Mouse (Mus musculus) spleen, postnatal 4 days (tissue): Measurements from ENCODE around the gene Itga2b.
A peak's percentile ranks its signal among the peaks of the same experiment; 100 is the strongest.

Experiments
- DNase-seq, 2 experiments: peaks; one replicate each; pipeline ENCODE4 v3.0.0; 2022; ENCODE audit warnings: low spot score in 2 of 2

The Itga2b gene

DNA sequence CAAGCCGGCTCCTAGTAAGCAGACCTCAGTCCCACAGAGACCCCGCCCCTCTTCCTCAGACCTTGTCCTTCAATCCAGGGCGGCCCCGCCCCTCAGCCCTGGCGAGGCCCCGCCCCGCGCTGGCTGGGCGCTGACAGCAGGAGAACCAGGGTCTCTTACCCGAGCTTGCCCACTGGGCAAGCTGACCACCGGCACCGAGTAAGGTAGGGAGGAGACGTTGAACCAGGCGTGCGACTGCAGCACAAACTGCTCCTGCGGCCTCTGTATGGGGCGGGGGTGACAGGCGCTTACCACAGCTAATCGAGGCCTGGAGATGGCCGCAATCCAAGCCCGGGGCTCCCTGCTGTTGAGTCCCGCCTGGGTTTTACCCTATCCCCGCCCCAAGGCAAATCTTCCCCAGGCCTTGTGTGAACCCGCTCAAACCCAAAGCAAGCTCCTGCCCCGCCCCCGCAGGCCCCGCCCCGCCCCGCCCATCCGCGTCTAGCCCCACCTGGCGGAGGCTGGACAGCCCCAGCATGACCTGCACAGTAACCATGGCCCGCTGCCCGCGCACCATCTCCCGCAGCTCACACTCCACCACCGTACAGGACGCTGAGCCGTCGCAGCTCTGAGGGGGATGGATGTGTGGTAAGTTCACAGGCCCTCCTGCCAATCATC lies 14.1 kb downstream of the Itga2b start:
- DNase-seq: peak; percentile 51 to 75

GRCm38 (mm10) chr11:102453131-102453530 lies 16.8 kb downstream of the Itga2b start:
- no peak for DNase-seq

GRCm38 (mm10) chr11:102449043-102450008 lies 20.6 kb downstream of the Itga2b start:
- no peak for DNase-seq

DNA sequence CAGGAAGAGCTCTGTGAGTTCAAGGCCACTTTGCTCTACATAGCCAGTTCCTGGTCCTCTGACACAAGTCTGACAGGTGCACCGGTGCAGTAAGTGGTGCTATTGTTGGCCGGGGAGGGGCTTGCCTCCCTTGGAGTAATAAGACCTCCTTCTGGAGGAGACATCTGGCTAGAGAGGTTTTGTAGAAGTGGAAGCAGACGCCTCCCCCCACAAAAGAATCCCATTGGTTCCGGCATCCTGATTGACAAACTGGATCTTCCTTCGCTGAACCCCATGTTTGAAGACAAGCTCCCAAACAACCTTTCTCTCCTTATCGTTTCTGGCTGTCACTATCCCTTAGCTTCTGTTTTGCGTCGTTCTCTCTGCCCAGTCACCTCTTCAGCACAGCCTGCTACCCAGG lies 21.6 kb downstream of the Itga2b start:
- no peak for DNase-seq

GRCm38 (mm10) chr11:102447497-102447896 lies 22.4 kb downstream of the Itga2b start, which contains the start of gene Fam171a2:
Fam171a2 (minus strand) TSS chr11:102447682.
- peak; percentile 57 to 88 for DNase-seq

DNA sequence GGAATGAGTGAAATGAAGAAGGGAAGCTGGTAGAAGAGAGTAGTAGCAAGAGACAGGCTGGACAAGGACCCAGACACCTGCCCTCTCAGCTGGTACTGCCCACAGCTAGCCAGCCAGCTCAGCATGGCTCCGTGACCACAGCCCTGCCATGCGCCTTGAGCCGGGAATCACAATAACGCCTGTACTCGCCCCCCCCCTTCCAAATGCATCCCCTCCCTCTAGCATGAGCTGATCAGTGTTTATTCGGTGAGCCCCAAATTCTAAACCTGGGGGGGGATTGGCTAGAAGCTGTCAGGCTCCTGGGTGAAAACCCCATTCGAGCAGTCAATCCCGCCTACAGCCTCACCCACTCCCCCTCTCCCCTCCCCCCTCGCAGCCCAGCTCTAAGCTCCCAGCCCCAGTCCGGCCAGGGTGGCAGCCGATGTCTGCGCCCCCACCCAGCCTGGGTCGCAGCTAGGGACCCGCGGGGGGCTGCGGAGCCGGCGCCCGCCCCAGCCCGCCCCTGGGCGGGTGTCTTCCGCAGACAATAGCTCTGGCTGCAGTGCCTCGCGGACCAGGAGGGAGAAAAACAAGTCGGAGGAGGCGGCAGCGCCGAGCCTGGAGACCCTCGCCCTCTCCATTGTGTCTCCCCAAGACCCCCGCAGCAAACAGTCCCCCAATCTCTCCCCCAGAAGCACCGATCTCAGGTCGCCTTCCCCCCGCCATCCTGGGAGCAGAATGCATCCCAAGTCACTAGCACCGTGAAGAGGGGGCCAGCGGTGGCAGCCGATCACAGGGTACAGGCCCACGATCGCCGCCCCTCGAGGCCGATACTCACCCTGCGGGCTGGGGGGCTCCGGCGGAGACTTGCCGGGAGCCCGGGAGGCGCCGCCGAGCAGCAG lies 23.1 kb downstream of the Itga2b start:
- no peak for DNase-seq

DNA sequence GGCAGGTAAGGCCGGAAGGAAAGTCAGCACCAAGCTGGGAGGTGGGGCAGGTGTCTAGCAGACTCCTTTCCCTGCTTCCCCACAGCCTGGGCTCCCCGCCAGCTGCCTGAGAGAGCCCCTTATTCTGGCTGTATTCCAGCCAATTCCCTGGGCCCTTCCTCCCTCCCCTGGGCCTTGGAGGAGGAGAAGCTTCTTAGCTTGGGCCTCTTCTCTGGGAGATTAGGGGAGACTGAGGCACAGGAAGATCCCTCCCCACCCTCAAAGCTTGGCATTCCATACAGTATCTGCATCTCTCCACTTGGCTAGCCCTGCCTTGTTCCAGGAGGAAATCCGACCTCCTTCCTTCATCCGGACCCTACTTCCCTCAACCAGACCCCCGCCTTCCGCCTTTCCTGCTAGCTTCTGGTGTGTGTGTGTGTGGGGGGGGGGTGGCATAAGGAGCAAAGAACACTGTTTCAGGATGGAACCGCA lies 24.0 kb downstream of the Itga2b start:
- no peak for DNase-seq

GRCm38 (mm10) chr11:102445264-102445890 lies 24.5 kb downstream of the Itga2b start:
- no peak for DNase-seq

DNA sequence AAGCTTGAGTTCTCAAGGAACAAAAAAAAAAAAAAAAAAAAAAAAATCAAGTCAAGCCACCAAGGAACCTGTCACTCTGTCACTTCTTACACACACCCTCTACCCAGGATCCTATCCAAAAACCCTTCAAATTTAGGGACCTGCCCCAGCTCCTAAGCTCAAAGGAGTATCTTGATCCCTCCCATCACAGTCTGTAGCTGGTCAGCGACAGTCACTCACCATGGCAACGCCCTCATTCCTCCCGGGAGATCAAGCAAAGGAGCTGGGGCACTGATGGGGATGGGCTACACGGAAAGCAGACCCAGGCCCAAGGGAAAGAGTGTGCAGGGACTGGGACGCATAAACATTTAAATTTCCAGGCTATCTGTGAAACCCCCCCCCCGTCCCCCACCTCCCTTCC lies 25.1 kb downstream of the Itga2b start:
- DNase-seq: no peak

DNA sequence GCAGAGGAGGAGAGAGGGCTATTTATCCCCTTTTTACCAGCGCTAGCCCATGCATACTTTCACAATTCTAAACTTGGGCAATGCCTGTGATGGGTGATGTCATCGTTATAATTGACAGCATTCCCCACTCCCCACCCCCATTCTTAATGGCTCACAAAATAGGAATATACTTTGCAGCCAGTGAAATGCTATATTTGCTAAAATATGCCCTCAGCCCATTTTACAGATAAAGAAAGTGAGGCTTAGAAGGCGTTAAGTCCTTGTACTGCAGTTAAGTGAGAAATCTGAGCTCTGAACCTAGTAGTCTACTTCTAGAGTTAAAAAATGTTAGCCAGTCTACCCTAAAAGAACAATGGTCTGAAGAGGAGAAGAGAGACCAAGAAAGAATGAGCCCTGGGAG lies 25.6 kb downstream of the Itga2b start:
- DNase-seq: no peak

DNA sequence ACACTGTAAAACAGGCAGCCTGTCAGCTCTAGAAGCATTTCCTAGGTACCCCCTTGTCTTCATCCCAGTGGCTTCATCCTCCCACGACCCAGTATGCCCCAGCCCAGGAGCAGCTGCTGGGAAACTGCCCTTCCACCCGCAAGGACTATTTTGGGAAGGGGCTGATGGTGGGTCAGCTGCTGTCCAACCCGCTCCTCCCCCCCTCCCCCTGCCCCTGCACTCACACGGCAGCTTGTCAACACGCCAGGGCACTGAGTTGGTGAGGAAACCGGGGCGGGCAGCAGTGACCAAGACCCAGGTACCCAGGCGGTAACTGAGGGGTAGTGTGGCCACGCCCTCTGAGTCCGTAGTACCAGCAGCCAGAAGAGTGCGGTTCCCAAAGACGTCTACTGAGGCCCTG lies 26.2 kb downstream of the Itga2b start:
- DNase-seq: no peak

- DNase-seq: no peak
Measured at GRCm38 (mm10) chr11:102442089-102442488, 27.8 kb downstream of the Itga2b start.

GRCm38 (mm10) chr11:102441434-102441833 lies 28.5 kb downstream of the Itga2b start:
- no peak for DNase-seq

DNA sequence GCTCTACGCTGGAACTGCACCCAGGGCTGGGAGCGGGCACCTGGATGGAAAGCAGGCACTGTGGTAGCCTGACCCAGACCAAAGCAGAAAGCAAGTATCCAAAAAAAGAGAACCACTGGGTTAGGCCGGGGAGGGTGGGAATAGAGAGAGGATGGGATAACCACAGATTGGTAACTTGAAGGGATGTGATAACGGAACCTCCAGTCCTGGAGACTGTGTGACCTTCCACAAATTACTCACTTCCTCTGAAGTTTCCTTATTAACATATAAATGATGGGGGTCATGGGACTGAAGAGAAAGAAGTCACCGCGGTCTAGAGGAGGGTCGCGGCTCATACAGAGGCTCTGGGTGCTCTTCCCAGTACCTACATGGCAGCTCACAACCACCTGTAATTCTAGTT lies 29.7 kb downstream of the Itga2b start:
- DNase-seq: no peak

GRCm38 (mm10) chr11:102439093-102440082 lies 30.5 kb downstream of the Itga2b start:
- DNase-seq: no peak

GRCm38 (mm10) chr11:102438212-102439092 lies 31.5 kb downstream of the Itga2b start:
- peak; percentile 76 to 92 for DNase-seq

DNA sequence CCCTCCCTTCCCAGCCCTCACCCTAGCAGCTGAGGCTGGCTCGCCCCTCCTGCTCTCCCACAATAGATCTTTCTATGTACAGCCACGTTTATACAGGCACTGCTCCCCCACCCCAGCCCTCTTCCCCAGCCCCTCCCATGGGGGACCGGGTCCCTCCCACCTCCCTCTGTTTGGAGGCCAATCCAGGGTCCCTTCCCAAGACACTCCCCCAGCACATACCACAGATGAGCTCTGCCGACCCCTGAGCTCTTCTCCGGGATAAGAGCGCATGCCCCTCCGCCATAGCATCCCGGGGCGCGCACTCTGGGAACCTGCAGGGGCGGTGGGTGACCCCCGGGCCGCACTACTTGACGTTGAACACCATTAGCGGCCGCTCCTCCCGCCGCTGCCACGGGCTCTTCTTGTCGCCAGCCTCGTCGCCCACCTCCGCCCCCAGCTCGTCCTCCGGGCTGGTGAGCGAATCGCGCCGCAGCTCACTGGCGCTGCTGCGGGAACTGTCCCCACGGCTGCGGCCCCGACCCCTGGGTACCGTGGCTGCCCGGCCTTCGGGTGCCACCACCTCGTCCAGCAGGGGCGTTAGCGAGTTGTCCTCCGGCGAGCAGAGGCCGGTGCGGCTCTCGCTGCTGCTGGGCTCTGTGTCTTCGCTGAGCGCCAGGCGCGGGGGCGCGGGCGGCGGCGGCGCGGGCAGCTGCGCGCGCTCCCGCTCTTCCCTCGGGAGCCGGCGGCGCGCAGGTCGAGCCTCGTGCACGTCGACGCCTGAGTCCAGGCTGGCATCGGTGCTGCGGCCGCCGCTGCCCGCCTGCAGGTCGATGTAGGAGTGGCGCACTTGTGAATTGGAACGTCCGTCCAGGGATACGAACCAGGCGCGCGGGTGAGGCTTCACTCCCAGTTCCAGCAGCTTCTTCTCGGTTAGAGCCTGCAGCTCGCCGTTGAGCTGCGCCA lies 32.5 kb downstream of the Itga2b start:
- peak in 1 of 2 experiments; percentile 75 for DNase-seq

- DNase-seq: no peak
Measured at GRCm38 (mm10) chr11:102436471-102436790, 33.5 kb downstream of the Itga2b start.
